Mouse (Mus musculus) spleen, adult 18-20 months (tissue): ENCODE results near the gene Dnajc2.

Experiments
- DNase-seq, 2 experiments: peaks; one replicate each; pipeline ENCODE4 v3.0.0; 2022; ENCODE audit warnings: mixed read lengths in 2 of 2

Dnajc2 gene

GRCm38 (mm10) chr5:21785053-21785452, at the start of gene Dnajc2, which contains the start of gene Psmc2:
TSS of gene Dnajc2 (minus strand) at chr5:21785251.
TSS of gene Psmc2 (plus strand) at chr5:21785283.
- DNase-seq = peak; percentile 80 to 86

DNA sequence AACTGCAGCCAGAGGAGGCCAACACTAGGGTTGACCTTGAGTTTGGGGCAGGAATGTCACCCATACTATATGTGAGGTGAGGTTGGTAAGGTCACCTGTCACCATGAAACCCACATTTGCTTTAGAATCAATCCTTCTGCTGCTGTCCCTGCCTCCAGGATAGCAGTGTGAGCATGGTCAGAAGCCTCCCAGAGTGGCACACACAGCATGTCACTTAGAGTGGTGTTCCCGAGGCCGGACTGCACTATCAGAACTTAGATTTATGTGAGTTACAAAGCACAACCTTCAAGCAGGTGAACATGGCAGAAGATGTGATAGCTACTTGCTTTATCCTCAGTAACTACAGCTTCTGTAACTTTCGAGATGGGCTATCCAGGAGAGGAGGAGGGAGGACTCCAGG, 46.7 kb upstream of the Dnajc2 start:
- no peak for DNase-seq

- DNase-seq = no peak
These were observed 43.8 kb upstream of the Dnajc2 start for GRCm38 (mm10) chr5:21828855-21829254.

DNA sequence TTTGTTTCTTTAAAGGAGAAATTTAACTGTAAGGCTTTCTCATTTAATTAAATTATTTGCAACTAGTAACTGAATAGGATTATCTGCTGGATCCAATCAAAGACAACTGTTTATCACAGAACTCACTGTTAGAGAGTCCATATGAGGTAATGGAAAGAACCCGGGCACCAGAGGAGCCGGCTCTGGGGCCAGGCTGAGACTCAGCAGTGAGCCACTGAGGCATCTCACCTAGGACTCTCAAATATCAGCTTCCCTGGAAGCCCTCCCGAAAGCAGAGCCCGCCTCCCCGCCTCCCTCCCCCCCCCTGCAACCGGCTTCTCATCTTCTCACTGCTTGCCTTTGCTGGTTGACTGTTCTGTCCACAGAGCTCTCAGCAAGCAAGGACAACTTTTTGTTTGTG, 42.6 kb upstream of the Dnajc2 start:
- no peak for DNase-seq

DNA sequence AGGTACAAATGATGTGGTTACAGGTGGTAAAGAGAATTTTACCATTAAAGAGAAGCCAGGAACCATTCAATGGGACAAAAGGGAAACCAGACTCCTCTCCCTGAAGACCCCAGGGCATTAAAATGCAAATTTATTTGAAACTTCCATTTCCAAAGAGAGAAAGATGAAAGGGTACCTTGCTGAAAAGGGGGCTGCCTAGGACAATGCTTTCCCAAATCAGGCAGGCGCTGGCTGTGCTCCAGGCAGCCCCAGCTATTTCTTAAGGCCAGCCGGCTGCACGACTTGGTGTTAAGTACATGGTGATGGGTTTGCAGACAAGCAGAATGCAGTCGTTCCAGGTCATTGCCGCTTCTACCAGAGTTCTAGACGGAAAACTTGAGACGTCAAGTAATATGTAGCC, 41.3 kb upstream of the Dnajc2 start:
- no peak for DNase-seq

DNA sequence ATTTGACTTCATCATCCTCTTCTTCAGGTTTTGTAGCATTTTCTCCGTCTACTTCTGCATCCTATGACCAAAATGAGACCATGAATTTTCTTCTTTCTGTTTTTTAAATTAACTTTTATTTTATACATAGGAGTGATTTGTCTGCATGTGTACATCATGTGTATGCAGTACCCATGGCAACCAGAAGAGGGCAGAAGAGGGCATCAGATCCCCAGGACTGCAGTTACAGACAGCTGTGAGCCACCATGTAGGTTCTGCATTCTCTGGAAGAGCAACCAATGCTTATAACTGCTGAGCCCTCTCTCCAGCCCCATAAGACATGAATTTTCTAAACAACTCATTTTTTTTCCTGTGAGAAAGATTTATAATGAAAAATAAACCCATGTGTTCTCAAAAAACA, 28.9 kb upstream of the Dnajc2 start:
- DNase-seq = peak in 1 of 2 experiments; percentile 20

- DNase-seq = no peak
These were observed 25.9 kb upstream of the Dnajc2 start for GRCm38 (mm10) chr5:21810924-21811323.

DNA sequence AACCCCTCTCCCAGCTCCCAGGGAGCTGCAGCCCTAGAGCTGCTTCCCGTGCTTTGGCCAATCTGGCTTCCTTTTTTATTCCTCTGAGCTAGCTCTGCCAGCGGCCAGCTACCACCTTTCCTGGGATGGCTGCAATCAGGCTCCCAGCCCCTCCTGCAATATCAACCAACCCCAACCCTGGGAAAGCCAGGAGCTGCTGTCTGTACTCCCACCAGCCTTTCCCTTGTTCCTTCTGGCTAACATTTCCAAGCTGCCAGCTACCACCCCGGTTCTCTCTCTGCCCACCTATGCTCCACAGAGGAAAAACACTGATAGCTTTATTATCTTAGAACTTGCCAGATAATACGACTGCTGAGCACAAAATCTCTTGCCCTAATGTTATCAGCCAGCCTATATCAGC, 19.8 kb upstream of the Dnajc2 start:
- no peak for DNase-seq

- no peak for DNase-seq
These were observed 18.7 kb upstream of the Dnajc2 start for GRCm38 (mm10) chr5:21803691-21804188.

- no peak for DNase-seq
These were observed 17.9 kb upstream of the Dnajc2 start for GRCm38 (mm10) chr5:21802907-21803306.

DNA sequence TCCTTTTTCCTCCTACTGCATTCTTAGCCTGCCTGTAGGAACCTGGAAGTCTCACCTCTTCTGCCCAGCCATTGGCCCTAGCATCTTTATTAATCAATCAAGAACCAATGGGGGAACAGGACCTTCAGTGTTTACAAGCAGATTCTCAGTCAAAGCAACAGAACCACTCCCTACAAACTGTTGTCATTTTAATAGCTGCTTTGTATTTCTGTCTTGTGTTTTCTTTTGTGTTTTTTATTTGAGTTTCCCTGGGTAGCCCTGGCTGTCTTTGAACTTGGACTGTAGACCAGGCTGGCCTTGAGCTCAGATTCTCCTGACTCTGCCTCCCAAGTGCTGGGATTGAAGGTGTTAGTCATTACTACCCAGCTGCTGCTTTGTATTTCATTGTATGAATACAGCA, 7.1 kb upstream of the Dnajc2 start:
- DNase-seq = no peak

GRCm38 (mm10) chr5:21789061-21789460, 4.0 kb upstream of the Dnajc2 start:
- no peak for DNase-seq

GRCm38 (mm10) chr5:21787186-21788105, 2.4 kb upstream of the Dnajc2 start:
- DNase-seq = no peak

GRCm38 (mm10) chr5:21786258-21787185, 1.5 kb upstream of the Dnajc2 start:
- peak; percentile 77 to 87 for DNase-seq

- DNase-seq = no peak
These were observed 725 bp upstream of the Dnajc2 start for GRCm38 (mm10) chr5:21785776-21786175.

DNA sequence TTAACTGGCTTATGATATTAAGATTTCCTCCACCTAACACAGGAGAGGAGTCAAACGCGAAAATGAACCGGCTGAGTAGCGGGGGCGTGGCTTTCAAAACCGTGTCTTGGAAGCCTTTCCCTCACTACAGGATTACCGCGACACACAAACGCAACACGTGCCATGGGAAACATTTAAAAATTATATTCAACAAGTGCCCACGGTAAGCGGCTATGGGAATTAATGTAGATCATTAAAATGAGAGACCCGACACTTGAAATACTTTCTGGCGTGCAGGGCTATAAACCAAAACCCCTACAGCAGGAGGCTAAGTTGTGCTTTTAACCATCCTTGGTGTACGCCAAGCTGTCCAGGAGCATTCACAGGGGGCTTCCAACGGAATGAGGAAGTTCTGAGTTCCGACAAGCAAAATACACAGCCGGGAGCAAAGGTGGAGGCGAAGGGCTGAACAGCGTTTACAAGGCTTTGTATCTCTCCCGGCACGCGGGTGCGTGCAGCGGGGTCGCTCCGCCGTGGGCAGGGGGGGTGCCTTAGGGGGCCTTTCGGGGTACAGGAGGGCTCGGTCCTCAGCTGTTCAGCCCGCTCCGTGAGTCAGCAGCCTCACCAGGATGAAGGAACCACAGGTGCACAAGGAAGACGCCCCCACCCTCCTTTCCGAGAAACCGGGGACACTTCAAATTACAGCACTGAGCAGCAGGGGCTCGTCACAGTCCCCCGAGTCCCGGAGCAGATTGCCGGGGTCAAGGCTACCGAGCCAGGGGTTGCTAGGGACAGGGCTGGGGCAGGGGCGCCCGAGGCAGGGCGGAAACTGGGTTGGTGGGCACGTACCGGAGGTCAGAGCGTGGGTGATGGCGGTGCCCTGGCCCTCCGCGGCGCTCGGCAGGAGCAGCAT, 644 bp downstream of the Dnajc2 start:
- peak in 1 of 2 experiments; percentile 10 for DNase-seq

GRCm38 (mm10) chr5:21776491-21776890, 8.6 kb downstream of the Dnajc2 start:
- DNase-seq = no peak

DNA sequence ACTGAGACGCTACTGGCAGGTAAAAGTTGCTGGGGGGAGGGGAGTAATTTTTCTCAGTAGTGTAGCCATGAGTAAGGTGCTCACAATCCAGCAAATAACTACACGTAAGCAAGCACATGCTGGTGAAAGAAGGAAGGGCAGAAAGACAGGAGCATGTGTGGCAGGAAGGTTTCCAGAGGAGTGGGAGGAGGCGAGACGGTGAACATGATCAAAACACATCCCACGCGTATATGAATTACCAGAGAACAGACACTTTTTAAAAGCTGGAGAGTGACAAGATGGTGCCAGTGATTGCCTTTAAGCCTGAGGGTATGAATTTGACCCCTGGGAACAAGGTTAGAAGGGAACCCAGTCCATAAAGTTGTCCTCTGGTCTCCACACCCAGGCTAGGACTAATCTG, 15.2 kb downstream of the Dnajc2 start:
- DNase-seq = no peak

DNA sequence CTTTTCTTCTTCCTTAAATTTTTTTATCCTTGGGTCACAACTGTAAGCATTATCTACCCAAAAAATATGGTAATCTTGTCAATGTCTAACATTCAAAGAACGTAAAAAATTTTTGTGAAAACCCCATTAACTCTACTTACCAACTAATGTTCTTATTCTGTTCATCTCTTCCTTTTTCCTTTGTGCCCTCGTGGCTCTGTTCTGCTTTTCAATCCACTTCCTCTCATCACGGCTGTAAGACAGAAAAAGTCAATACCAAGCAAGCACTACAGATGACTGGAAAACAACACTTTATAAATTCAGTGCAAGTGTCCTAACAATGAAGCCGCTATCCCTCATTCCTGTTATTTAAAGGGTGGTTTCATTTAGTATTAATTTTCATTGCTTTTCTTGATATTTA, 16.5 kb downstream of the Dnajc2 start:
- no peak for DNase-seq

DNA sequence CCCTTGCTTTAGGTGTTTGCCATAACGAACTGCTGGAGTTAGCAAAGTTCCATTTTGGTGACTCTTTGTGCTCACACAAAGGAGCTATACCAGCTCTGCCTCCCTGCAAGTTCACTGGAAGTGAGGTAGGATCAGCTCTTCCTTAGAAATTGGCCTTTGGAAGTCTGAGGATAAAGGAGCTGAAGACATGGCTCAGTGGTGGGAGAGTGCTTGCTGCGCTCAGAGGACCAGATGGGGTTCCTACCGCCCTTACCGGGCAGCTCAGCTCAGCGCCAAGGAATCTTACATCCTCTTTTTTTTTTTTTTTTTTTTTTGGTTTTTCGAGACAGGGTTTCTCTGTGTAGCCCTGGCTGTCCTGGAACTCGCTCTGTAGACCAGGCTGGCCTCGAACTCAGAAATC, 39.1 kb downstream of the Dnajc2 start:
- DNase-seq = no peak

GRCm38 (mm10) chr5:21744651-21745050, 40.4 kb downstream of the Dnajc2 start:
- DNase-seq = no peak

- no peak for DNase-seq
These were observed 41.4 kb downstream of the Dnajc2 start for GRCm38 (mm10) chr5:21743606-21744005.
